Mouse (Mus musculus) urinary bladder, adult 2 months (tissue): ENCODE measurements around the gene Actr3b. TPM values are rescaled to one million over a fixed set of nuclear protein-coding genes. Genes with fewer than 3 reads are reported as not detected.

Experiments
- DNase-seq: peaks from one replicate; pipeline ENCODE4 v3.0.0; 2022; ENCODE audit warnings: low spot score
- polyA plus RNA-seq: library from polyadenylated mRNA; depleted of rRNA; stranded (reverse); fragments of >200 nt; gene quantifications from 2 replicates; pipeline ENCODE4 v1.2.3, GENCODE M21; 2012; rRNA removed

Actr3b gene
- polyA plus RNA-seq, 1 experiment: 12.1 TPM

DNA sequence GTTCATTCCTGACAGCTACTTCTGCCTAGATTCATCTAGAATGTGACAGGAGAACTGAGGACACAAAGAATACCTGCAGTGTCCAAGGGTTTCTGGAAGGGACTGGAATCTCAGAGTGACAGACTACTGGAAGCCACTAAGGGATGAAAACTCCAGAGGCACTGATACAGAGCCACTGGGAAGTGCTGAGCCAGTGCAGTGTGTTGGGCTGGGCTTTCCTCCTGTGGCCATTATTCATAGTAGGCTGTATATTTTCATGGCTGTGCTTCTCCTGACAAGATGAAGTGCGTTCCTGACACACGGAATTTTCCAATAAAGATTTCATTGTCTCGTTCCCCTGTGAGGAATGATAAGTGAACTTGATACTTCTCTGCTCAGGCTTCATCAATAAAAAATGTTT is 126.9 kb downstream of the Actr3b start:
- no peak for DNase-seq

DNA sequence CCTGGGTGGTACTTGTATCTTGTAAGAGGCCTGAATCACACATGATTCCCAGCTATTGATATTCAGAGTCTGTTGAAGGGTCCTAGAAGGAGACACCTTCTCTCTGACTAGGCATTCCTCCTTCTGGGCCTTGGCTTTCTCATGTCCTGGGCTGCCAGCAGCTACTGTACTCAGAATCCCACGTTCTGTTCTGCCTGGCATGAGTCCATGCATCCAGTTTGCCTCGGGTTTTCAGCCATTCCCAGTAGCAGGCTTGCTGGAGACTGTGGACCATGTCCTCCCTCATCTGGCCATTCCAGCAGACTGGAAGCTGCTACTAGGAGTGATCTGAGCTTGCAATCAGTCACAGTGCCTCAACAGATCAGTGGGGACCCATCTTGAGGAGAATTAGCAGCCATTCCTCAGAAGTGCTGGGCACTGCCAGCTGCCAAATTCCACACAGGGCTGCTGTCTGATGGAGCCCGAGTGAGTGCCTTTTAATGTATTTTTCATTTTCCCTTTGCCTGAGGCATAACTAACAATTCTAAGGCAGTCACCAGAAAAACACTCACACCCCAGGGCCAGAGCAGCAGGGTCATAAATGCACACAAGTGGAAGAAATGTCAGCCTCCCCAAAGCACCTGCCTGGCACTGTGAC is 130.1 kb downstream of the Actr3b start:
- DNase-seq: no peak

- no peak for DNase-seq
Measured at GRCm38 (mm10) chr5:25891321-25891720, 131.5 kb downstream of the Actr3b start.

Other genes starting within 250 kb of the Actr3b start
- 0.14 TPM in 1 of 2 replicates, not detected in the other for gene Cct8l1, start 243.9 kb upstream of the Actr3b start, polyA plus RNA-seq
- gene Xrcc2, start 54.2 kb upstream of the Actr3b start, polyA plus RNA-seq: 4.0 and 4.5 TPM in 2 replicates
- gene Gm21663, start 182.4 kb downstream of the Actr3b start, polyA plus RNA-seq: not detected in 2 replicates
- gene Gm21671, start 194.4 kb downstream of the Actr3b start, polyA plus RNA-seq: 0.07 and 0.10 TPM in 2 replicates
- gene Gm21680, start 212.7 kb downstream of the Actr3b start, polyA plus RNA-seq: not detected in 2 replicates
- not detected in 2 replicates for gene Gm21698, start 228.7 kb downstream of the Actr3b start, polyA plus RNA-seq
- gene Gm1979, start 244.8 kb downstream of the Actr3b start, polyA plus RNA-seq: 0.21 TPM in 1 of 2 replicates, not detected in the other